Mouse (Mus musculus): Measurements from ENCODE around the gene Bpnt1.

GRCm38 (mm10) chr1:185349741-185350140 is 17.8 kb downstream of the Bpnt1 start:
- no peak for TF ChIP-seq CTCF (IDR thresholded peaks at IDR 0.05; ENCODE audit: low read depth, low read length)
- no peak for TF ChIP-seq GATA1 (IDR thresholded peaks at IDR 0.05; ENCODE audit: borderline replicate concordance, low read length)
